Mouse (Mus musculus): ENCODE data around the gene Krt8.

Krt8 gene

GRCm38 (mm10) chr15:102004189-102004588, at the start of gene Krt8:
TSS of gene Krt8 (minus strand) at chr15:102004482.
- in situ Hi-C loops (cut with MboI, MseI), result no loop called here

- in situ Hi-C loops (cut with MboI, MseI), result no loop called here
Observed at GRCm38 (mm10) chr15:102051920-102052683, 47.8 kb upstream of the Krt8 start.

- in situ Hi-C loops (cut with MboI, MseI), result loop anchor here (5.0 kb wide), 1 partner anchor 513 kb away; no protein-coding TSS in a partner anchor
Observed at GRCm38 (mm10) chr15:102049871-102050270, 45.6 kb upstream of the Krt8 start.

- in situ Hi-C loops (cut with MboI, MseI), result loop anchor here (5.0 kb wide), 1 partner anchor 511 kb away; no protein-coding TSS in a partner anchor
Observed at GRCm38 (mm10) chr15:102048006-102048405, 43.7 kb upstream of the Krt8 start.

GRCm38 (mm10) chr15:102045691-102046090, 41.4 kb upstream of the Krt8 start:
- in situ Hi-C loops (cut with MboI, MseI), result loop anchor here (5.0 kb wide), 1 partner anchor 508 kb away; no protein-coding TSS in a partner anchor

- in situ Hi-C loops (cut with MboI, MseI), result loop anchor here (5.0 kb wide), 1 partner anchor 507 kb away; no protein-coding TSS in a partner anchor
Observed at GRCm38 (mm10) chr15:102044745-102045144, 40.5 kb upstream of the Krt8 start.

GRCm38 (mm10) chr15:102041951-102042350, 37.7 kb upstream of the Krt8 start:
- in situ Hi-C loops (cut with MboI, MseI), result no loop called here

GRCm38 (mm10) chr15:102040277-102040676, 36.0 kb upstream of the Krt8 start:
- in situ Hi-C loops (cut with MboI, MseI), result no loop called here

- in situ Hi-C loops (cut with MboI, MseI), result no loop called here
Observed at GRCm38 (mm10) chr15:102034121-102035053, 30.1 kb upstream of the Krt8 start.

- in situ Hi-C loops (cut with MboI, MseI), result no loop called here
Observed at GRCm38 (mm10) chr15:102028040-102028439, 23.8 kb upstream of the Krt8 start, which contains the start of gene Krt18. TSS of gene Krt18 (plus strand) at chr15:102028180.

- in situ Hi-C loops (cut with MboI, MseI), result no loop called here
Observed at GRCm38 (mm10) chr15:102026430-102026829, 22.1 kb upstream of the Krt8 start.

- in situ Hi-C loops (cut with MboI, MseI), result no loop called here
Observed at GRCm38 (mm10) chr15:102025136-102025872, 21.0 kb upstream of the Krt8 start.

- in situ Hi-C loops (cut with MboI, MseI), result no loop called here
Observed at GRCm38 (mm10) chr15:102023888-102024287, 19.6 kb upstream of the Krt8 start.

GRCm38 (mm10) chr15:102022481-102022880, 18.2 kb upstream of the Krt8 start:
- in situ Hi-C loops (cut with MboI, MseI), result no loop called here

GRCm38 (mm10) chr15:102017918-102018463, 13.7 kb upstream of the Krt8 start:
- in situ Hi-C loops (cut with MboI, MseI), result no loop called here

- in situ Hi-C loops (cut with MboI, MseI), result no loop called here
Observed at GRCm38 (mm10) chr15:102016787-102017186, 12.5 kb upstream of the Krt8 start.

GRCm38 (mm10) chr15:102016096-102016495, 11.8 kb upstream of the Krt8 start:
- in situ Hi-C loops (cut with MboI, MseI), result no loop called here

- in situ Hi-C loops (cut with MboI, MseI), result no loop called here
Observed at GRCm38 (mm10) chr15:102014848-102015247, 10.6 kb upstream of the Krt8 start.

GRCm38 (mm10) chr15:102013651-102014050, 9.4 kb upstream of the Krt8 start:
- in situ Hi-C loops (cut with MboI, MseI), result no loop called here

- in situ Hi-C loops (cut with MboI, MseI), result no loop called here
Observed at GRCm38 (mm10) chr15:102012260-102012765, 8.0 kb upstream of the Krt8 start.

All from T-helper 1 cell (primary cell).